Mouse (Mus musculus) embryonic facial prominence, embryonic 13.5 days (tissue): ENCODE data around the gene Mlf1. TPM values are rescaled to one million over a fixed set of nuclear protein-coding genes. Genes with fewer than 3 reads are reported as not detected.
A peak's percentile ranks its signal among the peaks of the same experiment; 100 is the strongest.

ENCODE experiments used
- ATAC-seq: fragments of 200-750 bp; cut with Nextera tagmentation; 2 replicates; pipeline ENCODE4 v1.8.0; 2017; ENCODE audit warnings: low read depth; ENCODE audit not compliant: insufficient number of reproducible peaks, insufficient read depth, low FRiP score, low TSS enrichment
- H3K27ac ChIP-seq: fragments of 300-500 bp; sonication (generic); 2 replicates; pipeline ENCODE4 v1.5.1; 2015; ENCODE audit warnings: moderate library complexity, mild to moderate bottlenecking, inconsistent platforms
- H3K27me3 ChIP-seq: fragments of 300-500 bp; sonication (generic); 2 replicates; pipeline ENCODE4 v1.6.1; 2015; ENCODE audit warnings: mild to moderate bottlenecking, inconsistent platforms
- H3K36me3 ChIP-seq: fragments of 300-500 bp; sonication (generic); 2 replicates; pipeline ENCODE4 v1.6.1; 2015; ENCODE audit warnings: mild to moderate bottlenecking, inconsistent platforms
- H3K4me1 ChIP-seq: fragments of 300-500 bp; sonication (generic); 2 replicates; pipeline ENCODE4 v1.6.1; 2015; ENCODE audit warnings: inconsistent platforms
- H3K4me2 ChIP-seq: fragments of 300-500 bp; sonication (generic); 2 replicates; pipeline ENCODE4 v1.6.1; 2015; ENCODE audit warnings: moderate library complexity, mild to moderate bottlenecking, inconsistent platforms
- H3K4me3 ChIP-seq: fragments of 300-500 bp; sonication (generic); 2 replicates; pipeline ENCODE4 v1.5.1; 2015; ENCODE audit warnings: mild to moderate bottlenecking, inconsistent platforms
- H3K9ac ChIP-seq: fragments of 300-500 bp; sonication (generic); 2 replicates; pipeline ENCODE4 v1.6.1; 2015; ENCODE audit warnings: mild to moderate bottlenecking, inconsistent platforms
- H3K9me3 ChIP-seq: fragments of 300-500 bp; sonication (generic); 2 replicates; pipeline ENCODE4 v1.6.1; 2016; ENCODE audit warnings: inconsistent platforms
- WGBS: fragments of 180-500 bp; shearing (Covaris S2); methylation state at CpG from one replicate; pipeline ENCODE4 v1.1.7; 2015; ENCODE audit warnings: mixed read lengths; 5-methylcytosine and 5-hydroxymethylcytosine counted together
- polyA plus RNA-seq: library from polyadenylated mRNA; unstranded; fragments of >200 nt; fragmentation: Nextera tagmentation; extraction: Ambion mirVana; gene quantifications from 2 replicates; pipeline ENCODE4 v1.2.1, GENCODE M21; 2015

The Mlf1 gene
- polyA plus RNA-seq, 1 experiment from 2014 or later, result 28.4 TPM

DNA sequence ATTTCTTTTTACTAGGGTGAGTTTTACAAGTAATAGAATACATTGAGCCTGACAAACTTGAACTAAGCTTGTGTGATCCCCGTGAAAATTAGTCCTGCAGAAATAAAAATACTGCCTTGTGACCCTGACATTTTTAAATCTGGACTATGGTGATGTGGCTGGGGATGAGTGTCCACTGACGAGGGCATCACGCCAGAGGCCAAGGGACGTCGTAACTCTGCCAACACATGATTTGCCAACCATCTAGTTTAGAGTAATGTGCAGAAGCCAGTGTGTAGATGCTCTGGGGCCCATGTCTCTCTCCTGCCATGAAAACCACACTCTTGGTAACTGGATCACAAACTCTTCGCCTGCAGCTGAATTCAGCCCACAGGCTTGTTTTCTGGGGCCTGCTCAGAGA is 6.4 kb upstream of the Mlf1 start:
- no peak overlapping the region for H3K9ac ChIP-seq
- H3K27ac ChIP-seq, result no peak overlapping the region
- no peak for ATAC-seq
- H3K9me3 ChIP-seq, result no peaks in the 10 kb centered on the region
- no peaks in the 10 kb centered on the region for H3K36me3 ChIP-seq
- no peak overlapping the region for H3K4me3 ChIP-seq
- 87% methylated on average over 6 of the region's 6 CpGs for WGBS
- no peaks in the 10 kb centered on the region for H3K4me1 ChIP-seq
- peaks cover 5% of the 10 kb centered on the region for H3K27me3 ChIP-seq
- no peak overlapping the region for H3K4me2 ChIP-seq

- WGBS, result 79% methylated on average over 5 of the region's 5 CpGs
- Histone ChIP-seq H3K27ac (no peak overlapping the region), H3K4me3 (no peak overlapping the region), H3K27me3 (peaks cover 17% of the 10 kb centered on the region), H3K36me3 (no peaks in the 10 kb centered on the region), H3K4me2 (no peak overlapping the region), H3K9me3 (no peaks in the 10 kb centered on the region), H3K4me1 (0 out of 2 replicates have a peak, but pooled peaks cover 2% of the 10 kb centered on the region), H3K9ac (no peak overlapping the region)
- no peak for ATAC-seq
Measured at GRCm38 (mm10) chr3:67369407-67370079, 4.4 kb upstream of the Mlf1 start.

GRCm38 (mm10) chr3:67372194-67372593 is 1.7 kb upstream of the Mlf1 start:
- Histone ChIP-seq H3K27me3 (peaks cover 20% of the 10 kb centered on the region), H3K4me3 (no peak overlapping the region), H3K9ac (no peak overlapping the region), H3K4me1 (0 out of 2 replicates have a peak, but pooled peaks cover 4% of the 10 kb centered on the region), H3K27ac (no peak overlapping the region), H3K9me3 (no peaks in the 10 kb centered on the region), H3K36me3 (no peaks in the 10 kb centered on the region), H3K4me2 (no peak overlapping the region)
- no peak for ATAC-seq
- WGBS, result 64% methylated on average over 4 of the region's 4 CpGs

- Histone ChIP-seq H3K27ac (no peak overlapping the region), H3K4me3 (no peak overlapping the region), H3K4me2 (no peak overlapping the region), H3K27me3 (peaks cover 20% of the 10 kb centered on the region), H3K4me1 (0 out of 2 replicates have a peak, but pooled peaks cover 4% of the 10 kb centered on the region), H3K9me3 (no peaks in the 10 kb centered on the region), H3K9ac (no peak overlapping the region), H3K36me3 (no peaks in the 10 kb centered on the region)
- 54% methylated on average over 5 of the region's 5 CpGs for WGBS
- no peak for ATAC-seq
Measured at GRCm38 (mm10) chr3:67372781-67373180, 1.1 kb upstream of the Mlf1 start.

- no peak for ATAC-seq
- WGBS, result 33% methylated on average over 7 of the region's 7 CpGs
Measured at GRCm38 (mm10) chr3:67374360-67374778, 472 bp downstream of the Mlf1 start.

DNA sequence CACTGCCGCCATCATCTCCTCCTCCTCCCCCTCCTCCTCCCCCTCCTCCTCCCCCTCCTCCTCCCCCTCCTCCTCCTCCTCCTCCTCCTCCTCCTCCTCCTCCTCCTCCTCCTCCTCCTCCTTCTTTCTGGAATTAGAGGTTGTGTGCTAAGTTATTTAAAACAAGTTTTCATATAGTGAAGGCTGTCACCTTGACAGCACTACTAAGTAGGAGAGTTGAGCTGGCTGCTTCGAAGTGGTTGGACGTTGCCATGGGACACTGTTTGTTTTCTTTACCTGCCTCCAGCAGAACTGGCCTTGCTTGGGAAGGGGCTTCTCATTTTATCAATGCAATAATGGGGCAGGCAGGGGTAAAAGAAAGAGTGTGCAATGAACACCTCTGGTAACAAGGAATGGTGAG is 1.2 kb downstream of the Mlf1 start, which contains the start of gene Gm17402:
Gene Gm17402, minus strand, starts transcription at position 101 of the 400 bp plus-strand sequence.
- Histone ChIP-seq H3K27me3 (peaks cover 20% of the 10 kb centered on the region), H3K4me2 (peak within 1 kb of the TSS; percentile 84), H3K9ac (peak within 1 kb of the TSS; percentile 71), H3K4me3 (peak within 1 kb of the TSS; percentile 53), H3K36me3 (no peaks in the 10 kb centered on the region), H3K9me3 (no peaks in the 10 kb centered on the region), H3K27ac (no peak within 1 kb of the TSS), H3K4me1 (0 out of 2 replicates have a peak, but pooled peaks cover 4% of the 10 kb centered on the region)
- 57% methylated on average over 3 of the region's 3 CpGs for WGBS
- ATAC-seq, result no peak

More at GRCm38 (mm10) chr3:67374360-67374778, 472 bp downstream of the Mlf1 start:
- 0 out of 2 replicates have a peak, but pooled peaks cover 4% of the 10 kb centered on the region for H3K4me1 ChIP-seq
- peak overlapping the region; percentile 84 for H3K4me2 ChIP-seq
- H3K9me3 ChIP-seq, result no peaks in the 10 kb centered on the region
- H3K4me3 ChIP-seq, result peak overlapping the region; percentile 53
- H3K36me3 ChIP-seq, result no peaks in the 10 kb centered on the region
- peaks cover 20% of the 10 kb centered on the region for H3K27me3 ChIP-seq
- H3K27ac ChIP-seq, result no peak overlapping the region
- peak overlapping the region; percentile 71 for H3K9ac ChIP-seq

- Histone ChIP-seq H3K4me2 (no peak overlapping the region), H3K4me1 (0 out of 2 replicates have a peak, but pooled peaks cover 4% of the 10 kb centered on the region), H3K27me3 (peaks cover 7% of the 10 kb centered on the region), H3K36me3 (no peaks in the 10 kb centered on the region), H3K9me3 (no peaks in the 10 kb centered on the region), H3K27ac (no peak overlapping the region), H3K9ac (no peak overlapping the region), H3K4me3 (no peak overlapping the region)
- ATAC-seq, result no peak
Measured at GRCm38 (mm10) chr3:67378215-67378614, 4.3 kb downstream of the Mlf1 start.

DNA sequence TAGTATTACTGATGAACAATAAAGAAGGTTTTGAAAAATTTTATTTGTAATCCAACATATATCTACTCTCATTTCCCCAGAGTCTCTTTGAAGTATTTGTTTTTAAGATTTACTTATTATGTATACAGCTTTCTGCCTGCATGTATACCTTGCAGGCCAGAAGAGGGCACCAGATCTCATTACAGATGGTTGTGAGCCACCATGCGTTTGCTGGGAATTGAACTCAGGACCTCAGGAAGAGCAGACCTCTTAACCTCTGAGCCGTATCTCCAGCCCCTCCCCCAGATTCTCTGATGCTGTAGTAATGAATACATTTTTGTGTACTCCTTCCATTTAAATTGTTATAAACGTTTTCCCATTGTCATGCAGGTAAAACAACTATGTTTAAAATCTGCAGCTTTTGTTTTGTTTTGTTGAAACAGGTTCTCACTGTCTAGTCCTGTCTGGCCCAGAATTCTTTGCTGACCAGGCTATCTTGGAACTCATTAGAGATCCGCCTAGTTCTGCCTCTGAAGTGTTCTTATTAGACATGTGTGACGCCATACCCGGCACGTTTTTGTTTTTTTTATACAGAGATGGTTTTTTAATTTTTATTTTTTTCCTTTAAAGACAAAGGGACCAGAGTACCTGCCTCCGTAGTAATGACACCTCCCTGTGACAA is 55.6 kb downstream of the Mlf1 start:
- WGBS, result 31% methylated on average over 8 of the region's 8 CpGs
- H3K27ac ChIP-seq, result no peak overlapping the region
- H3K4me3 ChIP-seq, result peak overlapping the region; percentile 100
- H3K9ac ChIP-seq, result peak overlapping the region; percentile 91; the same call in 1 of the 2 replicates
- ATAC-seq, result peak; percentile 68
- H3K4me2 ChIP-seq, result peak overlapping the region; percentile 85
- H3K4me1 ChIP-seq, result peaks cover 9% of the 10 kb centered on the region
- no peaks in the 10 kb centered on the region for H3K27me3 ChIP-seq
- H3K36me3 ChIP-seq, result peaks cover 23% of the 10 kb centered on the region
- H3K9me3 ChIP-seq, result peaks cover 9% of the 10 kb centered on the region

DNA sequence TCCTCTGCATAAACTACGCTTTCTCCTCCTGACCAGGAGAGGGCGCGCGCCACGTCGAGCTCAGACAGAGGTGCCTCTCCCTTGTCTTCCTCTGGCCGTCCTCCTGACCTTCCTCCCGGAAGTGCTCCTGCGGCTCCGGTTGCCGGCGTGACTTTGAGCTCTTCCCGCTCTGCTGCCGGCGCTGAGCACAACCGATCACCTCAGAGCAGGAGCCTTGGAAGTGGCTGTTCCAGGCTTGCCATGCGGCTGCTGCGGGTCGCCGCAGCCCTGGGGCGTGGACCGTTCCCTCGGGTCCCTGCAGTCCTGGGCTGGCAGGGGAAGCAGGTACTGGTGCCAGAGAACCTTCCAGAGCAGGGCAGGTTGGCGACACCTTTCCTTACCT is 56.1 kb downstream of the Mlf1 start, which contains the start of gene Gfm1:
Gene Gfm1, plus strand, starts transcription at position 98 of the 382 bp plus-strand sequence.
- peaks cover 9% of the 10 kb centered on the region for H3K9me3 ChIP-seq
- H3K27ac ChIP-seq, result peak within 1 kb of the TSS; percentile 22; the same call in 1 of the 2 replicates
- WGBS, result under 1% methylated on average over 24 of the region's 24 CpGs

DNA sequence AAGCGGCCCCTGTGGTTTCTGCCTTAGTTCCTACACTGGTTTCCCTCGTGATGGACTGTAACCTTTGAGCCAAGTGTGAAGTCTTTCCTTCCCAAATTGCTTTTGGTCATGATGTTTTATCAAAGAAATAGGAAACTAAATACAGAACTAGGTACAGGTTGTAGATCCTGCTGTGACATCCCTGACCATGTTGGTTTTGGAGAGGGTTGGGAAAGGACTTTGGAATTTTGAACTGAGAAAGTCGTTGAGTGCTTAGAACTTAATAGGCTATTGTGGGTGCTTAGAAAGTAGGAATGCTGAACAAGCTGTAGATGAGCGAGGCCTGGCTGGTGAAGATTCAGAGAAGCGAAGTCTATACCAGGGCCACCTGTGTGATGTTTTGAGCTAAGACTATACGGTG is 60.1 kb downstream of the Mlf1 start:
- Histone ChIP-seq H3K4me2 (no peak overlapping the region), H3K4me3 (no peak overlapping the region), H3K9me3 (no peaks in the 10 kb centered on the region), H3K27me3 (no peaks in the 10 kb centered on the region), H3K27ac (no peak overlapping the region), H3K36me3 (peaks cover 60% of the 10 kb centered on the region), H3K9ac (no peak overlapping the region), H3K4me1 (peaks cover 9% of the 10 kb centered on the region)
- WGBS, result 92% methylated on average over 6 of the region's 6 CpGs
- no peak for ATAC-seq

More for the DNA sequence above, 56.1 kb downstream of the Mlf1 start, which contains the start of gene Gfm1:
- H3K27me3 ChIP-seq, result no peaks in the 10 kb centered on the region
- peak within 1 kb of the TSS; percentile 91 for H3K9ac ChIP-seq
- peak within 1 kb of the TSS; percentile 100 for H3K4me3 ChIP-seq
- peak within 1 kb of the TSS; percentile 85 for H3K4me2 ChIP-seq
- H3K36me3 ChIP-seq, result peaks cover 25% of the 10 kb centered on the region
- H3K4me1 ChIP-seq, result peaks cover 9% of the 10 kb centered on the region
- ATAC-seq, result peak; percentile 88

DNA sequence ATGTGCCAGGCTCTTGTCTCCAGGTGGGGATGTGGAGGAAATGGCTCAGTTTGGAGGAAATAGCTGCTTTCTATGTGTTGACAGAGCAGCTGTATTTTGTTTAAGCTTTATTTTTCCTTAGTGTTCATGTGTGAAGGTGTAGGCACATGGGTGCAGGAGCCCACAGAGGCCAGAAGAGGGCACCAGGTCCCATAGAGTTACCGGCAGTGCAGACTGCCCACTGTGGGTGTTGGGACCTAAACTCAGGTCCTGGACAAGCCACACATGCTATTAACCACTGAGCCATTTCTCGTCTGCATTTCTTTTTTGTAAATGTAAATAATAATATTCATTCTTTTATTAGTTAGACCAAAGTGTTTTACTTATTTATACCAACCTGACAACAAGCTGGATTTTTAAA is 73.2 kb downstream of the Mlf1 start:
- Histone ChIP-seq H3K9me3 (no peaks in the 10 kb centered on the region), H3K4me2 (no peak overlapping the region), H3K36me3 (peaks cover 73% of the 10 kb centered on the region), H3K4me1 (no peaks in the 10 kb centered on the region), H3K27ac (no peak overlapping the region), H3K9ac (no peak overlapping the region), H3K27me3 (no peaks in the 10 kb centered on the region), H3K4me3 (no peak overlapping the region)
- no peak for ATAC-seq
- 98% methylated on average over 2 of the region's 2 CpGs for WGBS
